Mouse (Mus musculus) G1E (cell line): ENCODE measurements at regions not wholly inside any gene's neighbourhood (a gene's known extent, or its start where the extent isn't known, plus 50 kb on each side); places are given as distances from the start of the nearest gene placed in this dataset.

ENCODE experiments used
- ATAC-seq: 2 replicates; pipeline ENCODE4 v1.8.0; 2016; ENCODE audit warnings: mild to moderate bottlenecking; ENCODE audit not compliant: insufficient number of reproducible peaks, poor library complexity, low FRiP score, severe bottlenecking; ENCODE audit errors: extremely low read depth
- DNase-seq: peaks from one replicate; pipeline ENCODE4 v3.0.0; 2012; ENCODE audit warnings: low spot score
- H3K27me3 ChIP-seq: 2 replicates; pipeline ENCODE4 v1.6.1; 2012; ENCODE audit warnings: mild to moderate bottlenecking, low read length, inconsistent platforms; ENCODE audit not compliant: insufficient read depth
- H3K36me3 ChIP-seq: replicated peaks from 2 replicates; pipeline ENCODE3; 2012; ENCODE audit warnings: mild to moderate bottlenecking, inconsistent platforms
- H3K4me1 ChIP-seq: 2 replicates; pipeline ENCODE4 v1.6.1; 2012; ENCODE audit warnings: low read depth, low read length, inconsistent platforms, mixed read lengths; ENCODE audit not compliant: insufficient read depth
- H3K4me3 ChIP-seq: 2 replicates; pipeline ENCODE4 v1.5.1; 2012; ENCODE audit warnings: low read depth, mild to moderate bottlenecking, inconsistent platforms, low read length, moderate library complexity, mixed read lengths
- H3K9me3 ChIP-seq: replicated peaks from 2 replicates; pipeline ENCODE4 v1.6.1; 2012; ENCODE audit warnings: inconsistent platforms
- CTCF ChIP-seq: IDR thresholded peaks from 2 replicates; pipeline ENCODE4 v1.5.1; 2012; ENCODE audit warnings: low read depth, low read length, inconsistent platforms, mixed read lengths
- GATA1 ChIP-seq: IDR thresholded peaks from 2 replicates; pipeline ENCODE4 v1.6.1; 2012; ENCODE audit warnings: borderline replicate concordance, low read length, inconsistent platforms, mixed read lengths
- GATA2 ChIP-seq: IDR thresholded peaks from 2 replicates; pipeline ENCODE4 v1.6.1; 2012; ENCODE audit warnings: low read depth, low read length, inconsistent platforms, borderline replicate concordance
- POLR2AphosphoS5 ChIP-seq: IDR thresholded peaks from 2 replicates; pipeline ENCODE4 v1.6.1; 2012; ENCODE audit warnings: low read depth, low read length, inconsistent platforms; ENCODE audit not compliant: insufficient replicate concordance
- TAL1 ChIP-seq: conservative IDR thresholded peaks from 2 replicates; pipeline ENCODE4 v1.6.1; 2012; ENCODE audit warnings: low read depth, low read length, inconsistent platforms, mixed read lengths

DNA sequence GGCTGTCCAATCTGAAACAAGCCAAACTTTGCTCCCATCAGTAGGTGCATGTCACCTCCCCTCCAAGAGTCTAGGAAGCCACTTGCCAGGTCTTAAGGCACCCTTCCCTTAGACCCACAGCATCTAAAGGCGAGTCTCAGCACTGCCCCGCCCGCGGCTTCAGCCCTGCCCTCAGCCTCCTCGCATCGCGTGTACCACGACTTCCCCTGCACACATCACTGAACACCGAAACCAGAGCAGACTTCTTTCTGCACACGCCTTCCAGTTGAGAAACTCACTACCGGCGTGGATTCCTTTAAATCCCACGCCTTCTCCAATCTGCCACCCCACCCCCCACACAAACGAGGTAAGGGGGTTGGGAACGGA is 168.3 kb upstream of the Azi2 start:
- Histone ChIP-seq H3K4me3 (no peak overlapping the region), H3K9me3 (peaks cover 67% of the 10 kb centered on the region), H3K27me3 (no peaks in the 10 kb centered on the region), H3K36me3 (no peaks in the 10 kb centered on the region), H3K4me1 (no peaks in the 10 kb centered on the region)
- ATAC-seq (no peak), DNase-seq (no peak)
- no peak for TF ChIP-seq CTCF
- TF ChIP-seq GATA2: no peak
- TF ChIP-seq GATA1: no peak
- TF ChIP-seq POLR2AphosphoS5: no peak
- no peak for TF ChIP-seq TAL1

DNA sequence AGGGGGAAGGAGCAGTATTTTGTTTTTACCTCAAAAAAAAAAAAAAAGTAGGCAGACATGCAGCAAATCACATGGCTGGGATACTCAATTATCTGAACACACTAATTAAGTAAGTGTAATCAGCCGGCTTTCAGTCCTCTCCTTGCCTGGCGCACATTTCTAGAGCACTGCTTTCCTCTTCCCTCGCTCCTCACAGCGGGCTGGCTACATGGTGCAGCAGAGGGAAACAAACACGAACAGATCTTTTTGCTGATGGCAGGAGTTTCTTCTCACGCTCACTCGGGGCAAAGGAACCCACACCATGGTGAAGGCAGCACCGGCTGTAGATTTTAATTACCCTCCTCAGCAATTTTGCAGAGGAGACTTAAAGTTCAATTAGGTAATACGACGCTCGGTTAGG is 169.7 kb upstream of the Azi2 start:
- no peak overlapping the region for H3K4me3 ChIP-seq

GRCm38 (mm10) chr9:117863944-117864343 is 176.4 kb upstream of the Azi2 start:
- Histone ChIP-seq H3K9me3 (peaks cover 74% of the 10 kb centered on the region), H3K4me3 (no peak overlapping the region), H3K27me3 (no peaks in the 10 kb centered on the region), H3K36me3 (no peaks in the 10 kb centered on the region), H3K4me1 (no peaks in the 10 kb centered on the region)
- ATAC-seq (no peak), DNase-seq (no peak)
- TF ChIP-seq GATA2 (no peak), POLR2AphosphoS5 (no peak), TAL1 (no peak), GATA1 (no peak), CTCF (no peak)

More for the DNA sequence above, 169.7 kb upstream of the Azi2 start:
- Histone ChIP-seq H3K27me3 (no peaks in the 10 kb centered on the region), H3K4me1 (no peaks in the 10 kb centered on the region), H3K9me3 (peaks cover 69% of the 10 kb centered on the region), H3K36me3 (no peaks in the 10 kb centered on the region)
- no peak for TF ChIP-seq GATA2
- no peak for TF ChIP-seq CTCF
- TF ChIP-seq POLR2AphosphoS5: no peak
- TF ChIP-seq GATA1: no peak
- TF ChIP-seq TAL1: no peak
- no peak for ATAC-seq
- no peak for DNase-seq

DNA sequence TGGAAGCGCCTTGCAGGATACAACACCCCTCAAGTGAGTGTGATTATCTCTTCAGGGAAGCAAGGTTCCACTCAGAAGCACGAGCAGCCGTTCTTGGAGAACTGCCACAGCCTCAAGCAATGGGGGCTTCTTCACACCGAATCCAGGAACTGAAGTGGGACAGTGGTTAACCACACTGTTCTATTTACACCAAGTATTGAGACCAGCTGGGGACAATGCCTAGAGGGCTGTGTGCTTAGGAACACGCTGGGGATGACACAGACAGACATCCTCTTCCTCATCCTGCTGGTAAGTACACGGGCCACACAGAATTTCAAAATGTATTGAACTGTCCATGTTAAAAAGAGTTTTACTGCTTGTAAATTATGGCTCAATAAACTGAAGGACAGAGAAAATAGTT is 177.0 kb upstream of the Azi2 start:
- Histone ChIP-seq H3K36me3 (no peaks in the 10 kb centered on the region), H3K4me3 (no peak overlapping the region), H3K27me3 (no peaks in the 10 kb centered on the region), H3K9me3 (peaks cover 76% of the 10 kb centered on the region), H3K4me1 (no peaks in the 10 kb centered on the region)
- TF ChIP-seq POLR2AphosphoS5 (no peak), TAL1 (no peak), GATA1 (no peak), CTCF (no peak), GATA2 (no peak)
- ATAC-seq (no peak), DNase-seq (no peak)

- peaks cover 78% of the 10 kb centered on the region for H3K9me3 ChIP-seq
- TF ChIP-seq GATA1: no peak
- TF ChIP-seq POLR2AphosphoS5: no peak
- no peak for TF ChIP-seq GATA2
- no peak for TF ChIP-seq CTCF
- no peak for TF ChIP-seq TAL1
- DNase-seq (no peak), ATAC-seq (no peak)
- H3K4me1 ChIP-seq: no peaks in the 10 kb centered on the region
- no peaks in the 10 kb centered on the region for H3K27me3 ChIP-seq
- no peak overlapping the region for H3K4me3 ChIP-seq
- no peaks in the 10 kb centered on the region for H3K36me3 ChIP-seq
These were observed 180.7 kb upstream of the Azi2 start for GRCm38 (mm10) chr9:117859580-117860045.

GRCm38 (mm10) chr9:117843531-117843930 is 196.8 kb upstream of the Azi2 start:
- ATAC-seq: no peak
- H3K36me3 ChIP-seq: no peaks in the 10 kb centered on the region
- no peak for DNase-seq
- TF ChIP-seq TAL1 (no peak), CTCF (no peak), POLR2AphosphoS5 (no peak), GATA2 (no peak), GATA1 (no peak)
- no peaks in the 10 kb centered on the region for H3K4me1 ChIP-seq
- H3K4me3 ChIP-seq: no peak overlapping the region
- peaks cover 69% of the 10 kb centered on the region for H3K9me3 ChIP-seq
- H3K27me3 ChIP-seq: no peaks in the 10 kb centered on the region

DNA sequence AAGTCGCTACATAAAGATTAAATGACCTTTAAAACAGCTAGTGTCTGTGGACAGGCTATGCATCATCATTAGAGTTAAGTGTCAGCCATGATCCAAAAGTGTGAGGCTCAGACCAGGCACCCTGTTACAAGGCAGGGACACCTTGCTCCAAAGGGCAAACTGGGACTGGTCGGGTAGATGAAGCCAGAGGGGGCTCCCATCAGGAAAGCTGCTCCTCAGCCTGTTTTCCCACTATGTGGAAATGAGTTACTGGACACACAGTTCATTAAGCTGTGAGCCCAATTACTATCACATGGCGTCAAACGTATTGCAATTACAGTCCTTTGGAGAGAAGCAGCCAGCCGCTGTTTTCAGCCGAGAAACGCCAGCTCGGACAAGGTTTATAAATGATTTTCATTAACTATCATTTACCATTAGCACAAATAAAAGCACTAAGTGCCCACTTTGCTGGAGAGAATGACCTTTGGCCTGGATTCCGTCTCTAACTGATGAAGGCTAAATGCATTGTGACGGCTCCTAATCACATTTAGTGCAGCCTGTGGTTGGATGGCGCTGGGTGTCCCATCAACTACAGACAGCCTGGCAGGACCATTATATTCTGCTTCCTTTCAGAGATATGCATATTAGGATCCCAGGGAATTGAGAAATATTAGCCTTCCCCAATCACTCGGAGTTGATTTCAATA is 203.5 kb upstream of the Azi2 start:
- DNase-seq: no peak

More for the DNA sequence above, 203.5 kb upstream of the Azi2 start:
- H3K36me3 ChIP-seq: no peaks in the 10 kb centered on the region
- H3K27me3 ChIP-seq: no peaks in the 10 kb centered on the region
- no peak overlapping the region for H3K4me3 ChIP-seq
- TF ChIP-seq GATA1 (no peak), POLR2AphosphoS5 (no peak), CTCF (no peak), GATA2 (no peak), TAL1 (no peak)
- no peaks in the 10 kb centered on the region for H3K4me1 ChIP-seq
- no peak for ATAC-seq
- peaks cover 72% of the 10 kb centered on the region for H3K9me3 ChIP-seq
